Mouse (Mus musculus) heart, postnatal 25 days (tissue): Measurements from ENCODE around the gene Olfr1026. TPM values are rescaled to one million over a fixed set of nuclear protein-coding genes. Genes with fewer than 3 reads are reported as not detected.

Experiments used
- DNase-seq: peaks from one replicate; pipeline ENCODE4 v3.0.0; 2022; ENCODE audit warnings: low spot score
- intact Hi-C: fragments of 180-260 bp; cut with DNase I; formaldehyde crosslinking; loops from one replicate; pipeline ENCODE4 v1.15.1; 2025
- total RNA-seq, 2 experiments: library from RNA; stranded (reverse); gene quantifications; 2 replicates each; pipeline ENCODE4 v1.2.3; 2021

Gene Olfr1026
- total RNA-seq = not detected

- intact Hi-C loops = no loop called here
Observed at GRCm38 (mm10) chr2:85921258-85921657, at the start of gene Olfr1026. Gene Olfr1026 (plus strand): TSS chr2:85921558.

GRCm38 (mm10) chr2:85885340-85885739, 36.0 kb upstream of the Olfr1026 start, which contains the start of gene Olfr1023:
Gene Olfr1023 (plus strand): TSS chr2:85885640.
- intact Hi-C loops = no loop called here
- DNase-seq = no peak

More at GRCm38 (mm10) chr2:85921258-85921657, at the start of gene Olfr1026:
- no peak for DNase-seq

GRCm38 (mm10) chr2:85904952-85905351, 16.4 kb upstream of the Olfr1026 start, which contains the start of gene Olfr1024:
Gene Olfr1024 (minus strand): TSS chr2:85905052.
- no peak for DNase-seq
- intact Hi-C loops = no loop called here

- DNase-seq = no peak
- intact Hi-C loops = no loop called here
Observed at GRCm38 (mm10) chr2:85913197-85913596, 8.2 kb upstream of the Olfr1026 start.

GRCm38 (mm10) chr2:85914893-85915292, 6.5 kb upstream of the Olfr1026 start, which contains the start of gene Olfr1025-ps1:
Gene Olfr1025-ps1 (plus strand): TSS chr2:85915193.
- no peak for DNase-seq
- intact Hi-C loops = no loop called here

GRCm38 (mm10) chr2:85950137-85950536, 28.8 kb downstream of the Olfr1026 start, which contains the start of gene Olfr1028:
Gene Olfr1028 (plus strand): TSS chr2:85950437.
- intact Hi-C loops = no loop called here

GRCm38 (mm10) chr2:85973595-85973994, 52.2 kb downstream of the Olfr1026 start, which contains the start of gene Olfr1029:
Gene Olfr1029 (plus strand): TSS chr2:85973895.
- DNase-seq = no peak
- intact Hi-C loops = no loop called here

More at GRCm38 (mm10) chr2:85950137-85950536, 28.8 kb downstream of the Olfr1026 start, which contains the start of gene Olfr1028:
- no peak for DNase-seq

Other genes starting within 250 kb of the Olfr1026 start
- not detected for gene Olfr1006, start 242.8 kb upstream of the Olfr1026 start, total RNA-seq
- gene Olfr1008, start 232.1 kb upstream of the Olfr1026 start, total RNA-seq = not detected
- not detected for gene Olfr1009, start 206.1 kb upstream of the Olfr1026 start, total RNA-seq
- gene Olfr1012, start 158.8 kb upstream of the Olfr1026 start, total RNA-seq = not detected
- gene Olfr1013, start 154.5 kb upstream of the Olfr1026 start, total RNA-seq = not detected
- gene Olfr1014, start 148.8 kb upstream of the Olfr1026 start, total RNA-seq = not detected
- gene Olfr1015, start 139.5 kb upstream of the Olfr1026 start, total RNA-seq = not detected
- gene Olfr1016, start 119.0 kb upstream of the Olfr1026 start, total RNA-seq = not detected
- gene Olfr1018, start 103.1 kb upstream of the Olfr1026 start, total RNA-seq = not detected
- gene Olfr1019, start 76.1 kb upstream of the Olfr1026 start, total RNA-seq = not detected
- not detected for gene Olfr1020, start 74.5 kb upstream of the Olfr1026 start, total RNA-seq
- gene Olfr1022, start 53.0 kb upstream of the Olfr1026 start, total RNA-seq = not detected
- not detected for gene Olfr1023, start 35.9 kb upstream of the Olfr1026 start, total RNA-seq
- not detected for gene Olfr1024, start 16.5 kb upstream of the Olfr1026 start, total RNA-seq
- not detected for gene Olfr1025-ps1, start 6.4 kb upstream of the Olfr1026 start, total RNA-seq
- not detected for gene Olfr1028, start 28.9 kb downstream of the Olfr1026 start, total RNA-seq
- gene Olfr1029, start 52.3 kb downstream of the Olfr1026 start, total RNA-seq = not detected
- gene Olfr1030, start 57.7 kb downstream of the Olfr1026 start, total RNA-seq = not detected
- not detected for gene Olfr1031, start 68.7 kb downstream of the Olfr1026 start, total RNA-seq
- not detected for gene Olfr1032, start 84.0 kb downstream of the Olfr1026 start, total RNA-seq
- gene Olfr1033, start 99.1 kb downstream of the Olfr1026 start, total RNA-seq = 1 to 10 TPM; 5.3 to 6.2 TPM
- under 1 TPM; 0.14 to 0.16 TPM for gene Olfr1034, start 124.3 kb downstream of the Olfr1026 start, total RNA-seq
- gene Olfr1036, start 152.4 kb downstream of the Olfr1026 start, total RNA-seq = not detected
- gene Olfr1037, start 165.8 kb downstream of the Olfr1026 start, total RNA-seq = not detected
- gene Olfr1039, start 214.4 kb downstream of the Olfr1026 start, total RNA-seq = not detected
- gene Olfr1040, start 225.2 kb downstream of the Olfr1026 start, total RNA-seq = not detected
- not detected for gene Olfr1042, start 240.3 kb downstream of the Olfr1026 start, total RNA-seq
- gene Olfr1043, start 246.0 kb downstream of the Olfr1026 start, total RNA-seq = not detected